Mouse (Mus musculus) cerebellum, postnatal 10 days (tissue): ENCODE data around the gene Fry.

ENCODE experiments used
- DNase-seq, 2 experiments: peaks; one replicate each; pipeline ENCODE4 v3.0.0; 2021; ENCODE audit warnings: mixed read lengths in 2 of 2

Fry gene

GRCm38 (mm10) chr5:150345946-150346345, 227.5 kb downstream of the Fry start:
- no peak for DNase-seq

- no peak for DNase-seq
Observed at GRCm38 (mm10) chr5:150346378-150346777, 227.9 kb downstream of the Fry start.

GRCm38 (mm10) chr5:150347845-150348244, 229.4 kb downstream of the Fry start:
- peak in 1 of 2 experiments; percentile 19 for DNase-seq

- DNase-seq = no peak
Observed at GRCm38 (mm10) chr5:150348302-150348701, 229.9 kb downstream of the Fry start.

- DNase-seq = no peak
Observed at GRCm38 (mm10) chr5:150351191-150351590, 232.7 kb downstream of the Fry start.

GRCm38 (mm10) chr5:150358671-150359070, 240.2 kb downstream of the Fry start:
- DNase-seq = no peak

GRCm38 (mm10) chr5:150362241-150362640, 243.8 kb downstream of the Fry start:
- DNase-seq = no peak

GRCm38 (mm10) chr5:150364621-150365020, 246.2 kb downstream of the Fry start:
- DNase-seq = no peak

- DNase-seq = peak in 1 of 2 experiments; percentile 21
Observed at GRCm38 (mm10) chr5:150367027-150367426, 248.6 kb downstream of the Fry start.

- no peak for DNase-seq
Observed at GRCm38 (mm10) chr5:150370291-150370690, 251.8 kb downstream of the Fry start.

- no peak for DNase-seq
Observed at GRCm38 (mm10) chr5:150370895-150371294, 252.4 kb downstream of the Fry start.

- no peak for DNase-seq
Observed at GRCm38 (mm10) chr5:150372956-150373355, 254.5 kb downstream of the Fry start.

GRCm38 (mm10) chr5:150374778-150375559, 256.5 kb downstream of the Fry start:
- DNase-seq = no peak

GRCm38 (mm10) chr5:150378586-150378985, 260.1 kb downstream of the Fry start:
- peak in 1 of 2 experiments; percentile 10 for DNase-seq

- DNase-seq = no peak
Observed at GRCm38 (mm10) chr5:150380767-150381166, 262.3 kb downstream of the Fry start.

- no peak for DNase-seq
Observed at GRCm38 (mm10) chr5:150382411-150382810, 264.0 kb downstream of the Fry start.

GRCm38 (mm10) chr5:150384272-150385215, 266.1 kb downstream of the Fry start:
- no peak for DNase-seq

- no peak for DNase-seq
Observed at GRCm38 (mm10) chr5:150385224-150385623, 266.8 kb downstream of the Fry start.

- no peak for DNase-seq
Observed at GRCm38 (mm10) chr5:150388623-150389022, 270.2 kb downstream of the Fry start.

GRCm38 (mm10) chr5:150389589-150390377, 271.3 kb downstream of the Fry start:
- no peak for DNase-seq

GRCm38 (mm10) chr5:150390422-150390821, 272.0 kb downstream of the Fry start:
- no peak for DNase-seq

- DNase-seq = no peak
Observed at GRCm38 (mm10) chr5:150394645-150395044, 276.2 kb downstream of the Fry start.
